Mouse (Mus musculus): Measurements from ENCODE around the gene Rbx1. TPM values are rescaled to one million over a fixed set of nuclear protein-coding genes. Genes with fewer than 3 reads are reported as not detected.
"Not testable (repeated sequence)": the region's sequence is repeated elsewhere in the genome, so short reads cannot be mapped to it uniquely, and the experiment has no call there.

The Rbx1 gene
- 10 to 100 TPM; 91.0 to 92.4 TPM for total RNA-seq (2021)
- long read RNA-seq, experiment 1, transcript Rbx1-203 (2 exons, 794 nt): minor isoform, 33 of 359 reads
- long read RNA-seq, experiment 1, transcript Rbx1-201 (5 exons, 1,675 nt): major isoform, 310 of 359 reads
- long read RNA-seq, experiment 1, partial matches to known transcripts: 7 of 359 reads
- long read RNA-seq, experiment 1, other reads (novel, unspliced or antisense): 7 of 359 reads
- long read RNA-seq, experiment 2, transcript Rbx1-201 (5 exons, 1,675 nt): major isoform, 361 of 425 reads
- long read RNA-seq, experiment 2, transcript Rbx1-203 (2 exons, 794 nt): minor isoform, 51 of 425 reads
- long read RNA-seq, experiment 2, partial matches to known transcripts: 7 of 425 reads
- long read RNA-seq, experiment 2, other reads (novel, unspliced or antisense): 3 of 425 reads

DNA sequence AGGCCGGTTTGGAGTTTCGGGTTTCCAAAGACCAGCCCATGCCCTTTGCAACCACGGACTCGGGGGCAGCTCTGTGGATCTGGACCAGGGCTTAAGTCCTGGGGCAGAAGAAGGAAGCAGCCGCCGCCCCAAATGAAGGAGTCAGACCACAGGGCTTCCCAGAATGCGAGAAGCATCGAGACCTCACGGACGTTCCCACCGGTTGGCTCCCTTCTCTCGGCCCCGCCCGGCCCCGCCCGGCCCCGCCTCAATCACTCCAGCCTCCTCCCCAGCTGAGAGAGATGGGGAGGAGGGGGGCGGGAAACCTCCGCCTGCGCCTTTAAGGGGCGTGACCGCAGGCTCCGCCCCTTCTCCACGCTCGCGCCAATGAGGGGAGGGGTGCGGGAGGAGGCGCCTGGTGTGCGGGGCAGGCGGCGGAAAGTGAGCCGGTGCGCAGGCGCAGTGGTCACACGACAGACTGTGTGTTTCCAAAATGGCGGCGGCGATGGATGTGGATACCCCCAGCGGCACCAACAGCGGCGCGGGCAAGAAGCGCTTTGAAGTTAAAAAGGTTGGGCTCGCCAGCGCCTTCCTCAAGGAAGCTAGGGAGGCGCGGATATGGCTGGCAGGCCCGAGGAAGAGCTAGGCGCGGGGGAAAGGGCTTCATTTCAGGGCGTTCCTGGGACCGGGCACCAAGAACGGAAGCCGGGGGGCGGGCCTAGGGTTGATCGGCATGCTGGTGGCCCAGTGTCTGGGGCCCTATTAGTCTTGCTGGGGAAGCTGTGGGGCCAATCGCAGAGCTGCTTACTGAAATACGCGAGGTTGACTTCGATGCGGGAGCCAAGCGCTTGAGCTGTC lies at the start of gene Rbx1:
Rbx1 (plus strand) TSS at position 396 of the 837 bp plus-strand sequence.
- intact Hi-C loops (cut with DNase I): loop anchor here (2.0 to 5.0 kb wide), 2 partner anchors 119 to 201 kb away; partner anchors contain the start of gene Ep300
- DNase-seq: peak; percentile 99

- peak; percentile 43 to 44 for DNase-seq
- intact Hi-C loops (cut with DNase I): not testable (repeated sequence)
Observed at GRCm38 (mm10) chr15:81416763-81417310, 49.3 kb upstream of the Rbx1 start.

DNA sequence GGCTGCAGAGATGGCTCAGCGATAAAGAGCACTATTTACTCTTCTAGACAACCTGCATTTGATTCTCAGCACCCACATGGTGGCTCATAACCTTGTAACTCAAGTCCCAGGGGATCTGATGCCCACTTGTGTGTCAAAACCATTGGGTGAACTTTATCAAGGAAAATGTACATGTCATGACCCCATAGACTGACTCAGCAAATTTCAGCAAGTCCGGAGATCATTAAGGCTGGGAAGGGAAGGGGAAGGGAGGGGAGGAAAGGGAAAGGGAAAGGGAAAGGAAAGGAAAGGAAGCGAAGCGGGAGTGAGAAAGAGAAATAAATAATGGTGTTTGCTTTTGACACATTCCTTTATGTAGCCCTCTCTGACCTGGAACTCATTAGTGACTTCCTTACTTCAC lies 48.0 kb upstream of the Rbx1 start:
- intact Hi-C loops (cut with DNase I): no loop called here

DNA sequence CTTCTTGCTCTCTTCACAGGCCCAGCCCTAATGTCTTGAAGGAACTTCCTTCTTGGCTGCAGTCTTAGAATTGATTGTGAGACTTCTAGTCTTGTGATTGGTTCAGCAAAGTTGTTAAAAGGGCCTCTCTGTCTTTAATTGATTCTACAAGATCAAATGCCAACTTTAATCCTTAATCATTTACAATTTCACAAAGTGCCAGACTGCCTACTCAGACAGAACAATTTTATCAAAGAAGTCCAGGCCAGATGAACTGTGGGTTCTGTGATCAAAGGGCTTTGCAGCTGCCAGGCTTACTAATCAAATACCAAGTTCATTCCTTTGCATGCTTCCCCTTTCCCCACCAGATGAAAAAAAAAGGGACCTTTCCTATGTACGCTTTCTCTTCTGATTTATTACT lies 44.6 kb upstream of the Rbx1 start:
- intact Hi-C loops (cut with DNase I): no loop called here
- DNase-seq: no peak

More for the DNA sequence above, 48.0 kb upstream of the Rbx1 start:
- DNase-seq: no peak

GRCm38 (mm10) chr15:81422156-81422681 lies 43.9 kb upstream of the Rbx1 start:
- intact Hi-C loops (cut with DNase I): no loop called here

DNA sequence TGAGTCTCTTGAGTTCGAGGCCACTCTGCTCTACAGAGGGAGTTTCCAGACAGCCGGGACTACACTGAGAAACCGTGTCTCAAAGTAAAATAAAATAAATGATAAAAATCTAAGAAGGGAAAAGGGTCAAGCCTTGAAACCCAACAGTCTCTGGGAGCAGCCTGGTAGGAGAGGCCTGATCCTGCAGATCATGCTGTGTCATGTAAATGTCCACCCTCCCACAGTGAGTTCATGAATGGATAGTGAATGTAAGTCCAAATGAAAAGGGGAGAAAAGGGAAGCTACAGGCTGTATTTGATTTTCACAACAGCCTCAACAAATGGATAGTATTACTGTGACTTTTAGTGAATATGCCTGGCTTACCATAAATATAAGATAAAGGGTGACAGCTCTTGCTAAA lies 40.8 kb upstream of the Rbx1 start:
- intact Hi-C loops (cut with DNase I): no loop called here
- no peak for DNase-seq

More at GRCm38 (mm10) chr15:81422156-81422681, 43.9 kb upstream of the Rbx1 start:
- no peak for DNase-seq

DNA sequence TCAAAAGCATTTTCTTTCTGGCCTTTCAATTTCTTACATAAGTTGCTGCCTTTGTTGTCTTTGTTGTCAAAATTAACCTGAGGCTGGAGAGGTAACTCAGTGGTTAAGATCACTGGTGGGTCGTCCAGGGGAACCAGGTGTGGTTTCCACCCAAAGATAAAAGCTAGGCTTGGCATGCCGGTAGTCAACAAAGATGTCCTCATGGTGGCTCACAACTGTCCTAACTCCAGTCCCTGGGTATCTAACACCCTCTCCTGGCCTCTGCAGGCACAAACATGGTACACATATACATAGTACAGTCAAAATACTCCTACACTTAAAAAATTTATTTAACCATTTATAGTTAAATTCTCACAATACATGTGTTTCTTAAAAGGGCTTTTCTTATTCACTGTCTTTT lies 38.1 kb upstream of the Rbx1 start:
- DNase-seq: no peak
- intact Hi-C loops (cut with DNase I): no loop called here

GRCm38 (mm10) chr15:81431195-81431594 lies 34.9 kb upstream of the Rbx1 start:
- no peak for DNase-seq
- intact Hi-C loops (cut with DNase I): no loop called here

DNA sequence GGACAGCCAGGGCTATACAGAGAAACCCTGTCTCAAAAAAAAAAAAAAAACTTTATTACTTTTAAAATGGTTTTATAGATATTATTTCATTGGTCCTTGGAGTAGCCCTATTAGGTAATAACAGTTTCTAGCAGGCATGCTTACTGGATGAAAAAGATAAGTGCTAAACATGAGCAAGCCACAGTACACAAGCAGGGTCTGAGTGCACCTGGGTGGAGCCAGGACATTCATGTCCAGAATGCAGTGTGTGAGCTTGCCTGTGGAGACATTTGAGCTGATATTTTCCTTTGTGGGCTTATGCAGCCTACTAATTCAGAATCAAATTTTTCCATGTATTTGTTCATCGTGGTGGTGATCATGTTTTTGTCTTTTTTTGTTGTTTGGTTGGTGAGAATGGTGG lies 27.8 kb upstream of the Rbx1 start:
- intact Hi-C loops (cut with DNase I): no loop called here
- no peak for DNase-seq

DNA sequence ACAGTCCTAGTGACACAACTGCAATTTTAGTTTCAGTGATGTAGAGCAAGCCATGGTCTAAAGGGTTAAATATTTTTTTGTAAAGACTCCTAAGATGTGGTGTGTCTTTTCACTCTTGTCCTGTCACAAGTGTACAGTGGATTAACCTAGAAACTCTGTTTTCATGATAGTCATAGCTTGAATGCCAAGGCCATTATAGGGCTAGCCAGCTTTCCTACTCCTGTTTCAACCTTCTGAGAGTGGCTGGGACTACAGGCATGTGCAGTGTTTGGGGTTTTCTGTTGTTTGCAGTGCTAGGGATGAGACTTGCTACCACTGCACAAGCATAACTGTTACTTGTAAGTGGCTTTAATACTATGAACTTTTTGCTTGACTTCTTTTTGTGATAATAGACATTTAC lies 26.9 kb upstream of the Rbx1 start:
- intact Hi-C loops (cut with DNase I): no loop called here
- DNase-seq: no peak

GRCm38 (mm10) chr15:81448463-81448862 lies 17.6 kb upstream of the Rbx1 start:
- intact Hi-C loops (cut with DNase I): loop anchor here (5.0 kb wide), 2 partner anchors 159 to 224 kb away; no protein-coding TSS in a partner anchor
- peak in 1 of 2 experiments; percentile 7 for DNase-seq

DNA sequence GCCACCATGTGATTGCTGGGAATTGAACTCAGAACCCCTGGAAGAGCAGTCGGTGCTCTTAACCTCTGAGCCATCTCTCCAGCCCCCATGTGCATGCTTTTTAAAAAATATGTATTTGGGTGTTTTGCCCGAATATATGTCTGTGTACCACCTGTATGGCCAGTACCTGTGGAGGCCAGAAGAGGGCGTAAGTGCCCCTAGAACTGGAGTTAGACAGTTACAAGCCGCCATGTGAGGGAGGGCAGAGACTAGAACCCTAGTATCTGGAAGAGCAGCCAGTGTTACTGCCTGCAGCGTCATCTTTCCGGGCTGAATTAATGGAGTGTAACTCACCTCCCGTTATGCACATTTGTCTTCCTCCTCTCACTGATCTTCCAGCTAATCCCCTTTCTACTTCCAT lies 4.6 kb upstream of the Rbx1 start:
- intact Hi-C loops (cut with DNase I): no loop called here
- no peak for DNase-seq

DNA sequence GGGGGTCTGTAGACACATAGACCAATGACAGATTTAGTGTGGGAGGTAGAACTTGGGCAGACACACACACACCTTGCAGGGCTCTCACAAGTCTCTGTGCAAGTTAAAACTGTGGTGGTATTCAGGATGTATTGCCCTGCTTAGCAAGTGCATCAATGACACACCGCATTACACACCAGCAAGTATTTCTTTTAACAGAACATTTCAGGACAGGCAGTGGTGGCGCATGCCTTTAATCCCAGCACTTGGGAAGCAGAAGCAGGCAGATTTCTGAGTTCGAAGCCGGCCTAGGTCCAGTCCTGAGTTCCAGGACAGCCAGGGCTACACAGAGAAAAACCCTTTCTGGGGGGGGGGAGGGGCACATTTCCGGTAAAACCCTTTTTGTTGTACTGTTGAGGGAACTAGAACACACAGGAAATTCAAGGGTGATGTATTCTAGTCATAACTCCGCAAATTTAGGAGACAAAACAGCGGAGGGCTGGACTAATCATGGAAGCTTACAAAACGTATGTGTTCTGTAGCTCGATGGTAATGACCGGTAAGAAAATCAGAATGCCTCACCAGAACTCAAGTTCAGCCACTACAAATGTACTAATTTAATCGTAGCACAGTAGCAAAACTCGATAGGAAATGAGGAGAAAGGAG lies 958 bp upstream of the Rbx1 start:
- intact Hi-C loops (cut with DNase I): loop anchor here (2.0 to 5.0 kb wide), 2 partner anchors 120 to 202 kb away; partner anchors contain the start of gene Ep300
- DNase-seq: no peak

DNA sequence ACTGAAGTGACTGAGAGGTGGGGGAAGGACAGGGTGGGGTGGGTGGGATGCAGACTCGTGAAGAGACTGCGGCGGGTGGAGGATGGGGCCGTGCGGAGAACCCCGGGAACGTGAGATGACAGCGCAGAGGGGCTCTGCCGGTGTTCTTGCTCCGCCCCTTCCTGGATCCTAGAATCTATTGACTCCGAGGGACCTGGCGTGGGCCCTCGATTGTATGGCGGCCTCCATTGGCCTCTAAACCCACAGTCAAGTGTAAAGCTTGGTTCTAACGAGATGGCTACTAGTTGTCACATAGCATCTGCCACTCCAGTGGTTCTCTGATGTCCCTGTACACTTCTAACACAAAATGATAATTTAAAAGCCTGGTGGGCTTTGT lies 630 bp downstream of the Rbx1 start:
- DNase-seq: no peak
- intact Hi-C loops (cut with DNase I): loop anchor here (5.0 kb wide), 1 partner anchor 201 kb away; no protein-coding TSS in a partner anchor

- no peak for DNase-seq
- intact Hi-C loops (cut with DNase I): no loop called here
Observed at GRCm38 (mm10) chr15:81470735-81471134, 4.6 kb downstream of the Rbx1 start.

DNA sequence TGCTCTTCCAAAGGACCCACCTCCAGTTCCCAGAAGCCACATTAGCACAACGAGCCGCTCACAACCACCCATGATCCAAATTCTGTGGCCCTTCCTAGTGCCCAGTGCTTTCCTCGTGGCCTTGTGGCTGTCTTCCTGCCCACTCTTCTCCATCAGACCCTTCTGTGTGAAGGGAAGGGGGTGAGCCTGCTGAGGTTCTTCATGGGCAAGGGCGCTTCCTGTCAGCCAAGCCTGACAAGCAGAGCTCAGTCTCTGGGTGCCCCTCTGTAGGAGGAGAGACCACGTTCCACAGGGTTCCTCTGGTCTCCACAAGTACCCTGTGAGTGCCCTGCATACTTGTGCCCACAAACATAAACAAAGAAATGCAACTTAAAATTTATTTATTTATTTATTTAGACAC lies 6.2 kb downstream of the Rbx1 start:
- no peak for DNase-seq
- intact Hi-C loops (cut with DNase I): no loop called here

- DNase-seq: no peak
- intact Hi-C loops (cut with DNase I): no loop called here
Observed at GRCm38 (mm10) chr15:81475654-81476053, 9.6 kb downstream of the Rbx1 start.

DNA sequence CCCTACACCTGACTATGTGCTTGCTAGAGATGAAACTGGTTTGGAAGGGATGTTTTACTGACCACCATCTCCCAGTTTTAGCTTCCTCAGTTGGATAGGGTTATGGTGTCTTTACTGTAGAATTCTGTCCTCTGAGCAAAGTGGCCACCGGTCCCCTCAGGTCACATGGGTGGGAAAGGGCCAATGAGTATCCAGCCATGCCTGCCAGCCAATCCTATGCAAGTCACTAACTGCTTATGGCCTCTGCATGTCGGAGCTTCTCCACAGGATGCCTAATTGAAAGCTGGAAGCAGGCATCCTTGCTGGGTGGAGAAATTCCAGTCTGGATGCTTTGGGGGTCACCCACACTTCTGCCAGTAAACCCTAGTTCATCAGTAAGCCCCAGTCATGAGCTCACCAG lies 10.5 kb downstream of the Rbx1 start:
- intact Hi-C loops (cut with DNase I): no loop called here
- DNase-seq: no peak

DNA sequence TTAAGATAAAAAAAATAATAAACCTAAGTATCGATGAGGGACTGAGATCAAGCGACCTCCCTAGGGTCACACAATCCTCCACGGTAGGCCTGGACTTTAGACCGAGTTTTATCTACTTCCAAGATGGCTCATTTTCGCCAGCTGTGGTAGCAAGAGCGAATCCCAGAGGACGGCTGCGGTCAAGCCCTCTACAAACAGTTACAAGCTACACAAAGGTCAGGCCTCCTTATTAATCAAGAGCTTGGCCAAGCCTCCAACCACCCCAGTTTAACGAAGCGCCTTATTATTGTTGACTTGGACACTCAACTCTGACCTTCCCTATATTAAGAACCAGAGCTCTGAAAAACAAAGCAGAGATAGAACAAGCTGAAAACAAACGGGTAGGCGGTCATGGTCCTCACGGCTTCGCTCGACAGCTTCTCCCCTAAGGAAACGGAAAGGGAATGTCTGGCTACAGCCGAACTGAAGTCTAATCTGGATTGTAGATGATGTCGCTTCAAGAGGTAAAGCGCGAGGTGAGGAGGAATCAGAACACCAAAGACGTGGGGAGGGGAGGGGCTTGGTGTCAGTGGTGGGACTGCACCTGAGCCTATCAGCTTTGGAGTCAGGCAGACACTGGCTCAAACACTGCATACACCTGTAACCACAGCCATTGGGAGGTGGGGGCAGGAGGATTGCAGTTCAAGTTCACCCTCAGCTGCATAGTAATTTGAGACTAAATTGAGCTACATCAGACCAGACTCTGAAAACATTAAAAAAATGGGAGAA lies 13.5 kb downstream of the Rbx1 start:
- DNase-seq: no peak
- intact Hi-C loops (cut with DNase I): no loop called here

DNA sequence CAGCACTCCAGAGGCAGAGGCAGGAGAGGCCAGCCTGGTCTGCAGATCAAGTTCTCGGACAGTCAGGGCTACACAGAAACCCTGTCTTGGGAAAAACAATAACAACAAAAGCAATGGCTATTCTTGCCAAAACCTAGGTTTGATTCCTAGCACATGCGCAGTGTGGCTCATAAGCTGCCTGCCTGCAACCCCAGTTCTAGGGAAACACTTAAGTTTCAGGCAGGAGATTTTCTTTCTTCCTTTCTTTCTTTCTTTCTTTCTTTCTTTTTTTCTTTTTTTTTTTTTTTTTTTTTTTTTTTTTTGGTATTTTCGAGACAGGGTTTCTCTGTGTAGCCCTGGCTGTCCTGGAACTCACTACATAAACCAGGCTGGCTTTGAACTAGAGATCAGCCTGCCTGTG lies 14.2 kb downstream of the Rbx1 start:
- intact Hi-C loops (cut with DNase I); DNase-seq: not testable (repeated sequence)
